Mouse (Mus musculus) cerebellum, adult 8-10 months (tissue): ENCODE results near the gene Foxi3.

Experiments
- DNase-seq: peaks from one replicate; pipeline ENCODE4 v3.0.0; 2022

Gene Foxi3

GRCm38 (mm10) chr6:70996123-70996723 lies 39.9 kb downstream of the Foxi3 start:
- DNase-seq: no peak

GRCm38 (mm10) chr6:71002656-71003055 lies 46.3 kb downstream of the Foxi3 start:
- DNase-seq: no peak

- no peak for DNase-seq
Measured at GRCm38 (mm10) chr6:71004161-71004560, 47.8 kb downstream of the Foxi3 start.
